Mouse (Mus musculus): ENCODE data around the gene Trim44. TPM values are rescaled to one million over a fixed set of nuclear protein-coding genes. Genes with fewer than 3 reads are reported as not detected.

Gene Trim44
- polyA plus RNA-seq, 1 experiment: 73.3 TPM

- Histone ChIP-seq H3K4me1 (ENCODE audit: control insufficient read depth, insufficient read depth, insufficient read length, low read length) (peaks cover 16% of the 10 kb centered on the region), H3K4me3 (ENCODE audit: insufficient read depth, low read depth, low read length) (no peak overlapping the region), H3K27ac (replicated peaks; ENCODE audit: low read depth, low read length) (no peak overlapping the region)
Observed at GRCm38 (mm10) chr2:102385328-102385902, 22.2 kb downstream of the Trim44 start.

GRCm38 (mm10) chr2:102384496-102384895 lies 23.1 kb downstream of the Trim44 start:
- no peak overlapping the region for H3K4me3 ChIP-seq (ENCODE audit: insufficient read depth, low read depth, low read length)
- no peak overlapping the region for H3K27ac ChIP-seq (replicated peaks; ENCODE audit: low read depth, low read length)
- peaks cover 16% of the 10 kb centered on the region for H3K4me1 ChIP-seq (ENCODE audit: control insufficient read depth, insufficient read depth, insufficient read length, low read length)

DNA sequence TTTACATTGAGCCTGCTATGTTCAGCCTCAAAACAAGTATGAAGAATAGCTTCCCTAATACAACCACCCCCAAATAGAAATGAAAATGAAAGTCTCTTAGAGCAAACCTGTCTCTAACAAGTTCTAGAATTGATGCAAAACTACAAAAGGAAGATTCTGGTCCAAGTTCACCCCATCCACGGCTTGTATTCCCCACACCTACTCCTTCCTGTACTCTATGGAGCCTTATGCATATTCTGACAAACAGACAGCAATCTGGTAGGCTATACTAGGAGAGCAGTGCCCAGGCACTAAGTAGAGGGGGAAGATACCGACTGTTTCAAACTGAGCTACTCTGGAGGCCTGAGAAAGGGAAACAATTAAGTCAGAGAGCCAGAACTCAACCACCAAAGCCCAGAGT lies 23.6 kb downstream of the Trim44 start:
- no peak overlapping the region for H3K27ac ChIP-seq (replicated peaks; ENCODE audit: low read depth, low read length)
- H3K4me1 ChIP-seq (ENCODE audit: control insufficient read depth, insufficient read depth, insufficient read length, low read length): peaks cover 16% of the 10 kb centered on the region
- no peak overlapping the region for H3K4me3 ChIP-seq (ENCODE audit: insufficient read depth, low read depth, low read length)

- Histone ChIP-seq H3K4me1 (ENCODE audit: control insufficient read depth, insufficient read depth, insufficient read length, low read length) (peaks cover 16% of the 10 kb centered on the region), H3K4me3 (ENCODE audit: insufficient read depth, low read depth, low read length) (no peak overlapping the region), H3K27ac (replicated peaks; ENCODE audit: low read depth, low read length) (no peak overlapping the region)
Observed at GRCm38 (mm10) chr2:102383069-102383834, 24.4 kb downstream of the Trim44 start.

DNA sequence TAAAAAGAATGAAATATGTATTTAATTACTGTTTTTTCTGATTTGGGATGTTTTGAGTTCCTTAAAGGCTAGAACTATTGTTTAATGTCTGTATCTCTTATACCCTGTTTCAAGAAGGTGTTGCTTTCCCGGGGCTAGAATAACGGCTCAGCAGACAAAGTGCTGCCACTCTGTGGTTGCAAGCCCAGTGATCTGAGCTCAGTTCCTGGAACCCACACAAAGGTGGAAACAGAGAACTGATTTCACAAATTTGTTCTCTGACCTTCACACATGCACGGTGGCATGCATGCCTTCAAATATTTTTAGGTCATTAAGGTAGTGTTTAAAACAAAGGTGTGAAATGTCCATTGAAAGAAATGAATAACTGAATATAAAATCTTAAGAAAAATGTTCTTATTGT lies 25.1 kb downstream of the Trim44 start:
- Histone ChIP-seq H3K4me1 (ENCODE audit: control insufficient read depth, insufficient read depth, insufficient read length, low read length) (peaks cover 16% of the 10 kb centered on the region), H3K27ac (replicated peaks; ENCODE audit: low read depth, low read length) (no peak overlapping the region)

DNA sequence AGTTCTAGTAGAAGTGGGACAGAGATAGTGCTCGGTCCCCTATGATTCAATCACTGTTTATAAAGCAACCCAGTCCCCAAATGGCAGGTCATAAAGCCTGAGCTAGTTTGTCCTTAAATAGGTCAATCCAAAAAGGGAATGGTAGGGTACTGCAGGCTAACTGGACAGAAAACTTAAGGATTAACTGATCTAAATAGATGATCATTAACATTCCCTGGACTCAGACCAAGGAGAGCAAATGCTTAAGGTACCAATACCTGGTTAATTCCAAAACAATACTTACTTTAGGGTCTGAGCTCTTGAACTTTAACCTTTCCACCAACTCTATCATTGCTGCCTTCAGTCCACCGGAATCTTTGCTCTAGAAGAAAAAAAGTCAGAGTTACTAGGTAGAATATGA lies 27.0 kb downstream of the Trim44 start:
- peaks cover 14% of the 10 kb centered on the region for H3K4me1 ChIP-seq (ENCODE audit: control insufficient read depth, insufficient read depth, insufficient read length, low read length)
- no peak overlapping the region for H3K27ac ChIP-seq (replicated peaks; ENCODE audit: low read depth, low read length)

More for the DNA sequence above, 25.1 kb downstream of the Trim44 start:
- H3K4me3 ChIP-seq (ENCODE audit: insufficient read depth, low read depth, low read length): no peak overlapping the region

DNA sequence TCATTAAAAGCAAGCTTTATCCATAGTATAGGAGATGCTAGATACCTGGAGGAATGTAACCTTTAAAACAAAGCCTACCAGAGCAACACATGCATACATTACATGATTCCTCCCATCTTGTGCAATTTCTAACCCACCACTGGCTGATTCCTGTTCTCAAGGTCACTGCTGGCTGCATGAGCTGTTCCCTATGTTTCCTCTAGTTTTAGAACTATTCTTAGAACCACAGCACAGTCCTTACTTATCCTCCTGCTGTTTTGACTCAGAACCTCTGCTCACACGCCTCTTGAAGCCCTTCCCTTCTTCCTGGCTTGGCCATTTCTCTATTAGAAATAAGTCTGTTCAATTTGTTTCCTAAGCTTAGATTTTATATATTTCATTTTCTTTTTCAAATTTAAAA lies 28.7 kb downstream of the Trim44 start:
- no peak overlapping the region for H3K4me3 ChIP-seq (ENCODE audit: insufficient read depth, low read depth, low read length)
- no peak overlapping the region for H3K27ac ChIP-seq (replicated peaks; ENCODE audit: low read depth, low read length)
- H3K4me1 ChIP-seq (ENCODE audit: control insufficient read depth, insufficient read depth, insufficient read length, low read length): peaks cover 11% of the 10 kb centered on the region

More for the DNA sequence above, 27.0 kb downstream of the Trim44 start:
- no peak overlapping the region for H3K4me3 ChIP-seq (ENCODE audit: insufficient read depth, low read depth, low read length)

- Histone ChIP-seq H3K4me1 (ENCODE audit: control insufficient read depth, insufficient read depth, insufficient read length, low read length) (peaks cover 6% of the 10 kb centered on the region), H3K27ac (replicated peaks; ENCODE audit: low read depth, low read length) (no peak overlapping the region), H3K4me3 (ENCODE audit: insufficient read depth, low read depth, low read length) (no peak overlapping the region)
Observed at GRCm38 (mm10) chr2:102378381-102378780, 29.2 kb downstream of the Trim44 start.

DNA sequence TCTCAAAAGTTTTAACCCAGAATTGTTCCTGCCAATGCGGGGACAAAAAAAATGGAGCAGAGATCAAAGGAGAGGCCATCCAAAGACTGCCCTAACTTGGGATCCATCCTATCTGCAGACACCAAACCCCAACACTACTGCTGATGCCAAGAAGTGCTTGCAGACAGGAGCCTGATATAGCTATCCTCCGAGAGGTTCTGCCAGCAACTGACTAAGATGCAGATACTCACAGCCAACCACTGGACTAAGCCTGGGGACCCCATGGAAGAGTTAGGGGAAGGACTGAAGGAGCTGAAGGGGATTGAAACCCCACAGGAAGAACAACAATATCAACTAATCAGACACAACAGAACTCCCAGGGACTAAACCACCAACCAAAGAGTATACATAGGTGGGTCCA lies 30.3 kb downstream of the Trim44 start:
- no peak overlapping the region for H3K27ac ChIP-seq (replicated peaks; ENCODE audit: low read depth, low read length)
- no peak overlapping the region for H3K4me3 ChIP-seq (ENCODE audit: insufficient read depth, low read depth, low read length)
- peaks cover 3% of the 10 kb centered on the region for H3K4me1 ChIP-seq (ENCODE audit: control insufficient read depth, insufficient read depth, insufficient read length, low read length)

- no peak overlapping the region for H3K27ac ChIP-seq (replicated peaks; ENCODE audit: low read depth, low read length)
- no peak overlapping the region for H3K4me3 ChIP-seq (ENCODE audit: insufficient read depth, low read depth, low read length)
- 0 out of 2 replicates have a peak, but pooled peaks cover 2% of the 10 kb centered on the region for H3K4me1 ChIP-seq (ENCODE audit: control insufficient read depth, insufficient read depth, insufficient read length, low read length)
Observed at GRCm38 (mm10) chr2:102373406-102374105, 34.1 kb downstream of the Trim44 start.

- no peak overlapping the region for H3K4me3 ChIP-seq (ENCODE audit: insufficient read depth, low read depth, low read length)
- 0 out of 2 replicates have a peak, but pooled peaks cover 2% of the 10 kb centered on the region for H3K4me1 ChIP-seq (ENCODE audit: control insufficient read depth, insufficient read depth, insufficient read length, low read length)
- no peak overlapping the region for H3K27ac ChIP-seq (replicated peaks; ENCODE audit: low read depth, low read length)
Observed at GRCm38 (mm10) chr2:102372690-102373089, 34.9 kb downstream of the Trim44 start.

GRCm38 (mm10) chr2:102371332-102371731 lies 36.3 kb downstream of the Trim44 start:
- H3K4me1 ChIP-seq (ENCODE audit: control insufficient read depth, insufficient read depth, insufficient read length, low read length): 0 out of 2 replicates have a peak, but pooled peaks cover 2% of the 10 kb centered on the region
- H3K27ac ChIP-seq (replicated peaks; ENCODE audit: low read depth, low read length): no peak overlapping the region

GRCm38 (mm10) chr2:102365983-102366545 lies 41.6 kb downstream of the Trim44 start:
- H3K4me1 ChIP-seq (ENCODE audit: control insufficient read depth, insufficient read depth, insufficient read length, low read length): peaks cover 10% of the 10 kb centered on the region; the same call in 1 of the 2 replicates
- H3K27ac ChIP-seq (replicated peaks; ENCODE audit: low read depth, low read length): no peak overlapping the region
- H3K4me3 ChIP-seq (ENCODE audit: insufficient read depth, low read depth, low read length): no peak overlapping the region

More at GRCm38 (mm10) chr2:102371332-102371731, 36.3 kb downstream of the Trim44 start:
- H3K4me3 ChIP-seq (ENCODE audit: insufficient read depth, low read depth, low read length): no peak overlapping the region

GRCm38 (mm10) chr2:102364565-102365200 lies 42.9 kb downstream of the Trim44 start:
- H3K4me1 ChIP-seq (ENCODE audit: control insufficient read depth, insufficient read depth, insufficient read length, low read length): peaks cover 10% of the 10 kb centered on the region; the same call in 1 of the 2 replicates
- H3K4me3 ChIP-seq (ENCODE audit: insufficient read depth, low read depth, low read length): no peak overlapping the region
- H3K27ac ChIP-seq (replicated peaks; ENCODE audit: low read depth, low read length): no peak overlapping the region
